Comparison of ENCODE assay signal across 8 mouse cellular contexts in the genomic region with DNA sequence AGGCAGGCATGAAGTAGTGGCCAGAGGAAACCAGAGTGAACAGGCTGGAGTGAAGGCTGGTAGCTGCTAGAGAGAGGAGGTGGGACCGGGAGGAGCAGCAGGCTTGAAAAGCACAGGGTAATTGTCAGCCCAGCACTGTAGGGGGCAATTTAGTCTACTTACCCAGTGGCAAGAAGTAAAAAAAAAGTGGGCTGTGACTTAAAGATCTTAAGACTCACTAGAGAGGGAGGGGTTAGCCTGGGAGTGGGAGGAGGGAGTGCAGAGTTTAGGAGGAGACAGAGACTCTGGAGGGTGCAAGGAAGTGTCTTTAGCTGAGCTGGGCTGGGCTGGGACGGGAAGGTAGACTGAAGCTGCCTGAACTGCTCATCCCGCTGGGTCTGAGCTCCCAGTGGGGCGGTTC. TPM values are rescaled to one million over a fixed set of nuclear protein-coding genes. Genes with fewer than 3 reads are reported as not detected.
DNase-seq lines count a peak whose midpoint lies in the region; ATAC-seq and TF ChIP-seq lines count a peak whose summit lies in the region.

A gene (plus strand): TSS at position 137 of the 400 bp plus-strand sequence.

- H3K27me3 ChIP-seq in embryonic facial prominence, embryonic 13.5 days = peaks cover 4% of the 10 kb centered on the region; the same call in 1 of the 2 replicates
- no peaks in the 10 kb centered on the region for H3K27me3 ChIP-seq in hindbrain, embryonic 10.5 days (ENCODE audit: insufficient read depth, poor library complexity, severe bottlenecking)
- no peaks in the 10 kb centered on the region for H3K27me3 ChIP-seq in liver, postnatal 0 days (ENCODE audit: insufficient read depth, low read length)
- no peaks in the 10 kb centered on the region for H3K27me3 ChIP-seq in stomach, embryonic 16.5 days (ENCODE audit: control insufficient read depth, insufficient read depth, low read length)

- TF ChIP-seq CTCF in liver, postnatal 0 days (IDR thresholded peaks at IDR 0.05; ENCODE audit: low read depth) = no peak

- H3K27ac ChIP-seq in embryonic facial prominence, embryonic 13.5 days = no peak within 1 kb of the TSS
- peak within 1 kb of the TSS; percentile 36 for H3K27ac ChIP-seq in hindbrain, embryonic 10.5 days
- H3K27ac ChIP-seq in liver, postnatal 0 days (ENCODE audit: low read depth) = no peak within 1 kb of the TSS
- H3K27ac ChIP-seq in stomach, embryonic 16.5 days (ENCODE audit: low read length) = peak within 1 kb of the TSS; percentile 43; the same call in 1 of the 2 replicates

- H3K9ac ChIP-seq in embryonic facial prominence, embryonic 13.5 days = no peak within 1 kb of the TSS
- no peak within 1 kb of the TSS for H3K9ac ChIP-seq in liver, postnatal 0 days (replicated peaks)
- H3K9ac ChIP-seq in stomach, embryonic 16.5 days (ENCODE audit: low read length) = 0 out of 2 replicates have a peak within 1 kb of the TSS, but pooled peaks have one; percentile 3

- WGBS in embryonic facial prominence, embryonic 13.5 days = 5% methylated on average over 4 of the region's 4 CpGs
- WGBS in hindbrain, embryonic 10.5 days = 3% methylated on average over 4 of the region's 4 CpGs
- WGBS in liver, postnatal 0 days (ENCODE audit: insufficient replicate concordance) = 19% methylated on average over 4 of the region's 4 CpGs
- 28% methylated on average over 4 of the region's 4 CpGs for WGBS in stomach, embryonic 16.5 days

- H3K36me3 ChIP-seq in embryonic facial prominence, embryonic 13.5 days = no peaks in the 10 kb centered on the region
- H3K36me3 ChIP-seq in hindbrain, embryonic 10.5 days = no peaks in the 10 kb centered on the region
- H3K36me3 ChIP-seq in liver, postnatal 0 days (replicated peaks; ENCODE audit: insufficient read depth, low read length) = no peaks in the 10 kb centered on the region
- H3K36me3 ChIP-seq in stomach, embryonic 16.5 days (ENCODE audit: control insufficient read depth, insufficient read depth, low read length) = no peaks in the 10 kb centered on the region

- H3K9me3 ChIP-seq in embryonic facial prominence, embryonic 13.5 days = no peaks in the 10 kb centered on the region
- H3K9me3 ChIP-seq in hindbrain, embryonic 10.5 days = no peaks in the 10 kb centered on the region
- H3K9me3 ChIP-seq in liver, postnatal 0 days (ENCODE audit: low read length) = no peaks in the 10 kb centered on the region
- H3K9me3 ChIP-seq in stomach, embryonic 16.5 days (replicated peaks; ENCODE audit: control insufficient read depth, low read length) = no peaks in the 10 kb centered on the region

- no peak within 1 kb of the TSS for H3K4me2 ChIP-seq in embryonic facial prominence, embryonic 13.5 days
- H3K4me2 ChIP-seq in liver, postnatal 0 days (ENCODE audit: low read depth, low read length) = peak within 1 kb of the TSS; percentile 38; the same call in 1 of the 2 replicates
- H3K4me2 ChIP-seq in stomach, embryonic 16.5 days (ENCODE audit: low read depth, low read length) = no peak within 1 kb of the TSS

- H3K4me1 ChIP-seq in embryonic facial prominence, embryonic 13.5 days = peaks cover 5% of the 10 kb centered on the region
- H3K4me1 ChIP-seq in hindbrain, embryonic 10.5 days (replicated peaks) = peaks cover 16% of the 10 kb centered on the region
- H3K4me1 ChIP-seq in liver, postnatal 0 days (ENCODE audit: insufficient read depth) = peaks cover 6% of the 10 kb centered on the region
- peaks cover 6% of the 10 kb centered on the region; the same call in 1 of the 2 replicates for H3K4me1 ChIP-seq in stomach, embryonic 16.5 days (ENCODE audit: control insufficient read depth, insufficient read depth, low read length)

- ATAC-seq in embryonic facial prominence, embryonic 13.5 days (ENCODE audit: insufficient number of reproducible peaks, insufficient read depth, low FRiP score, low TSS enrichment, low read depth) = peak; percentile 57
- no peak for ATAC-seq in liver, postnatal 0 days
- peak; percentile 54; the same call in 1 of the 2 replicates for ATAC-seq in stomach, embryonic 16.5 days (ENCODE audit: insufficient read depth, low FRiP score)

- TF ChIP-seq EP300 in liver, postnatal 0 days (IDR thresholded peaks at IDR 0.05; ENCODE audit: low read depth) = no peak

- peak; percentile 39 for DNase-seq in adrenal gland, postnatal 10 days
- no peak for DNase-seq in adrenal gland, adult (ENCODE audit: inconsistent age in 2 of 2, low spot score in 1 of 2)
- DNase-seq in hindbrain, embryonic 10.5 days (ENCODE audit: low spot score) = no peak
- no peak for DNase-seq in liver, postnatal 0 days
- DNase-seq in cerebellum, adult 11-12 months = no peak
- no peak for DNase-seq in right cerebral cortex, postnatal 14 days

- H3K4me3 ChIP-seq in embryonic facial prominence, embryonic 13.5 days = peak within 1 kb of the TSS; percentile 21
- H3K4me3 ChIP-seq in hindbrain, embryonic 10.5 days = peak within 1 kb of the TSS; percentile 16
- H3K4me3 ChIP-seq in liver, postnatal 0 days (ENCODE audit: low read depth, low read length) = no peak within 1 kb of the TSS
- H3K4me3 ChIP-seq in stomach, embryonic 16.5 days (replicated peaks; ENCODE audit: low read length) = peak within 1 kb of the TSS; percentile 27

RNA-seq across cellular contexts. Expression of the gene that starts here (rescaled TPM):
- 100 to 1,000 TPM in 1 of 2 experiments, 10 to 100 TPM in 1; 77.0 to 167 TPM for total RNA-seq in adrenal gland, postnatal 10 days (2021)
- polyA plus RNA-seq in embryonic facial prominence, embryonic 13.5 days (2015; fragmentation: Nextera tagmentation; extraction: Ambion mirVana) = 47.2 and 50.1 TPM in 2 replicates
- polyA plus RNA-seq in hindbrain, embryonic 10.5 days (2016; fragmentation: Nextera tagmentation; extraction: Ambion mirVana) = 38.9 and 41.7 TPM in 2 replicates
- polyA plus RNA-seq in liver, postnatal 0 days (2015; fragmentation: Nextera tagmentation; extraction: Ambion mirVana) = 2.3 and 2.5 TPM in 2 replicates
- 75.8 and 81.7 TPM in 2 replicates for polyA plus RNA-seq in stomach, embryonic 16.5 days (2015; fragmentation: Nextera tagmentation; extraction: Ambion mirVana)

Comparison
In these comparisons a context has a peak if more than half of its experiments do, and no peak if none do; other contexts are left out.
1. RNA of the gene that starts here (polyA plus RNA-seq): 75.8 to 81.7 TPM in stomach, embryonic 16.5 days, 47.2 to 50.1 TPM in embryonic facial prominence, embryonic 13.5 days and 38.9 to 41.7 TPM in hindbrain, embryonic 10.5 days; 2.3 to 2.5 TPM in liver, postnatal 0 days; every median in the first group is over 10 times any median in the second.
2. H3K27ac ChIP-seq: peak in hindbrain, embryonic 10.5 days (single experiment) and stomach, embryonic 16.5 days (single experiment); none in embryonic facial prominence, embryonic 13.5 days (single experiment) and liver, postnatal 0 days (single experiment).